Mouse (Mus musculus) cerebellum, adult 9-11 months (tissue): ENCODE results near the gene Ube2u.
"Not testable (repeated sequence)": the region's sequence is repeated elsewhere in the genome, so short reads cannot be mapped to it uniquely, and the experiment has no call there.

ENCODE experiments used
- DNase-seq: peaks from one replicate; pipeline ENCODE4 v3.0.0; 2022

Gene Ube2u

DNA sequence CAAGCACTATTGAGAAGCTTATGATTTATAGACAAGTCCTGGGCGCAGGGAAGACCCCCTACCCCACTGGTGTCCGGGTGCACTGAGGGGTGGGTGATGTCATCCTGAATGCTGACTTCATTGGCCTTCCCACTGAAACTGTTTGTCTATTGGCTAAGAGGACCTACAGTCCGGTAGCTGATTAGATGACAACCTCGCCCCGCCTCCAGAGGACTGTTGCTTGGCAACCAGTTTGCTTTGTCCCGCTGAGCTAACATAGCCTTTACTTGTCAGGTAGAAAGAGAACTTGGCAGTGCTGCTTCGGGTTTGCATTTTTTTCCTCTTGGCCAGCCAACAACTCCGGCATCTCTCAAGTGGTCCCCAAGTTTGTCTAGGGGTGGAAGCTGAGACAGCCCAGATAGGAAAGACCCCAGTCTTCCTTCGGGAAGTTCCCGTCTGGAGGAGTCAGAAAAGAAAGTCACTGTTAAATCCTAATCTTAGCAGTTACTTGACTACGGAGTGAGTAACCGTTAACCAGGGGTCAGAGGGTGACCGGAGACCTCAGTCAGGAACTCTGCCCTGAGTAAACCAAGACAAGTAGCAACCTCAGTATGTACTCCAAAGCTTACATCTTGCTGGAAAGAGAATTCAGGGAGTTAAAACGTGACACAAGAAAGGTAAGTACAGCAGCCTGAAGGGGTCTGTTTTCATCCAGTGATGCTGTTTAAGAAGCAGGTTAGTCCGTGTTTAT lies at the start of gene Ube2u:
Gene Ube2u (plus strand): TSS at position 258 of the 730 bp plus-strand sequence.
- DNase-seq, result no peak

DNA sequence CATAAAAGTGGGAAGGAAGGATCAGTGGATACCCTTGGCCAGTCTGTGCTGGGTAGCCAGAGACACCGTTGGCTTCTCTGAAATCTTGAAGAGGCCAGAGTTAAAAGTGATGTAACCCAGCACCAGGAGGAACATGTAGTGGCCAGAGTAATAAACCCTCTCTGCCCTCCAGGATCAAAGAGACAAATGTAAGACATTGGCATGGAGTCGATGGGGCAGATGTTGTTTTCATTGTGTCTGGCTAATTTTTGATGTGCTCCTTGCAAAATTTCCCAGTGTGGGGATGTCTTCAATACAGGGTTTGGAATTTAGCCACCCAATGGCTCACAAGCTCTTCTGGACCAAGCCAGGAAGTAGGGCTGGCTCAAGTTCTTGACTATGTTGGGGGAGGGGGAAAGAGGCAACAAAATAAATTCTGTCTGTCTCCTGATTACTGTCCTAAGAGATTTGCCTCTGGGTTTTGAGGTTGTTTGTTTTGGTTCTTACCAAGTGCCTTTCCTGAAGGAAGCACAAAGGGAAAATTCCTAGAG lies 49.2 kb upstream of the Ube2u start:
- no peak for DNase-seq

DNA sequence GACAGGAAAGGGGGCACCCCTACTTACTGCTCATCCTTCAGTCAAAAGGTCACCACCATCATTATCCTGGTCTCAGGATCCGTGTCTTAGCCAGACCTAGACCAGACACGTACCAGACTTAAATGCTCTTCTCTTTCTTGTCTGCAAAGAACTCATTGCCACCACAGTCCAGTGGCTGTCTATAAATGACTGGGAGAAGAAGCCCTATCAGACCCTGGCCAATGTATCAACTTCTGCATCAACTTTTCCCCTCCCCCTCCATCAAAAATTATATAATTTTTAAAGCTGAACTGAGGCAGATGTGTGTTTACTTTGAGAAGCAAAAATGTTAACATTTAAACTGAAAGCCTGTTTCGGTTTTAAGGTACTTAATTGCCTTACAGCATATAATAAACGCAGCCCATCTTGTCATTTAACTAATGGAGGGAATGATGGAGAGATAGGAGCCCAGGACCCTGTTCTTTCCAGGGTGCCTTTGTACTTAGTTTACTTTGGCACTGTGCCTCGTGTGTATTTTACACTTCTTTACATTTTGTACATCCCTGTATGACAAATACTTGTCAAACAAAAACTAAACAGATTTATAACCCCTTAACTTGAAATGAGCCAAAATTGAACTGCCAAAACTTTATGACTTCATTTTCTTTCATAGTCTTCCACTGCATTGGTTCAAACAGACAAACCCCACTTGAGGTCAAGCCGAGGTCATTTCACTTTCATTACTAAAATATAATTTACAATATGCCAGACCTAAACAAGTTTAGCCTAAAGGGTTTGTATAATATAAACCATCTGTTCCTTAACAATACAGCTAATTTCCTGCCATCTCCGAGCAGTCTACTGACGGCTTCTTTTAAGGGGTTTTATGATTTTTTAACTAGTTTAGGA lies 43.1 kb upstream of the Ube2u start:
- DNase-seq, result no peak

DNA sequence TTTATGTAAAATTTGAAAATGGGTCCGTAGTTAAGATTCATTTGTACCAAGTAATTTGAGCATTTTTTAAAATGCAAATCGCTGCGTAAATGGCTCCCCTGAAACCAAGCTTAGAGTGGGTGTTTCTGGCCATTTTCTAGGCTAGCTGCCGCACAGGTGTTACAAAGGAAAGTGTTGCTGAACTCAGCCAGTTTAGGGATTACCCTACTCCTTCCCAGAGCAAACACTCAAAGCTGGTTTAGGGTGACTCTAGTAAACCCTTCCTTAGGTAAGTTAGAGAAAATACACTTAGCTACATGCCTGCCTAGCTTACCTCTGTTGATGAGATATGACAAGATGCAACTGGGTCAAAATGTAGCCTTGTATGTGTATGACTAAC lies 42.5 kb upstream of the Ube2u start:
- no peak for DNase-seq

DNA sequence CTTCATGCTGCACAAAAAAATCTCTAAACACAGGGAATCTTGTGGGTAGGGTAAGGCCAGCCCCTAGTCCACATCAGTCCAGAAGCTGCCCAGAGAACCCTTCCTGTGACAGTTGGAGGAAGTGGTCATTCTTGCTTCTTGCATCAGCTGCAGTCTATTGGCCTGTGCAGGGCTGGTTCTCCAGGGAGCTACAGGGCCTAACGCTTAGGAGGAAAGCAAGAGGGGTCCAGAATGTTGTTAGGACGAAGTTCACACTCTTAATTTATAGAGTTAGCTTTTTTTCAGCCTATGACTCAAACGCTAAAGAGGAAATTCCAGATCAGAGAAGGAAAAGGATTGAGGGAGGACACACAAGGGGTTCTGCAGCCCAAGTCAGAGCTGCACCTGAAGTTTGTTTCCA lies 31.8 kb upstream of the Ube2u start:
- no peak for DNase-seq

DNA sequence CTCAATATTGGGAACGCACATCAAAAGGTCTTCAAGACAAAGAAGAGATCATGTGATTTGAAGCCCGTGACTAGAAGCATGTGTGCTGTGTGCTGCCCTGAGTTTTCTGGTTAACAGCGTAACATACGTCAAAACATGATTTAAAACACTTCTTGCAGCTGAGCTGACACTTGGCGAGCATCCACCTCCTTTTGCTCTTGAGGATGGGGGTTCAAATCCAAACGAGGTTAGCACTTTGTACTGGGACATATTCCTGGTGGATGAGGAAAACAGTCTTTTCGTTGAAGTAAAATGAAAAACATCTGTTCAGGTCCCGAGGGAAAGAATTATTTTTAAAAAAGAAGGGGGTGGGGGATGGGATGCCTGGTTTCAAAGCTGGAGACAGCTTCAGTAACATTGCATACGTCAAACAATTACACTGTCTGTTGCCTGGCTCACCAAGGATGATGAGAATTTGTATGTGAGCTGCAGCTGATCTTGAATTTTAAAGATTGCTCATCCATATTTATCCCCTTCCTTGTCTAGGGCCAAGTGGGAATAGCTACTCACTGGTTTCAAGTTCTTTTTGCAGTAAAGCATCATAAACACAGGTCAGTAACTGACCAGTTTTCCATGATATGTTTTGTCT lies 16.0 kb upstream of the Ube2u start:
- no peak for DNase-seq

DNA sequence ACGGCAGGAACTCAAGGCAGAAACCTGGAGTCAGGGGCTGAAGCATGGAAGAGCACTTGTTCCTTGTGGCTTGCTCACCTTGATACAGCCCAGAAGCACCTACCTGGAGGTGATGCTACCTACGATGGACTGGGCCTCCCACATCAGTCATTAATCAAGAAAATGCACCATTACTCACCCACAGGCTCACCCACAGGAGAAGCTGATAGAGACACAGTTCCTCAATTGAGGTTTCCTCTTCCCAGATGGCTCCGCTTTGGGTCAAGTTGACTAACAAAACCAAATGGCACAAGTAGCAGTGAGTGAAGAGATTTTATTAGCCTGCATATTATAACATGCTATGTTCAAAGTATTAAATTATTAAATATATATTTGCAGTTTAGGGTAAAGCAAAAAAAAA lies 9.8 kb downstream of the Ube2u start:
- DNase-seq, result no peak

DNA sequence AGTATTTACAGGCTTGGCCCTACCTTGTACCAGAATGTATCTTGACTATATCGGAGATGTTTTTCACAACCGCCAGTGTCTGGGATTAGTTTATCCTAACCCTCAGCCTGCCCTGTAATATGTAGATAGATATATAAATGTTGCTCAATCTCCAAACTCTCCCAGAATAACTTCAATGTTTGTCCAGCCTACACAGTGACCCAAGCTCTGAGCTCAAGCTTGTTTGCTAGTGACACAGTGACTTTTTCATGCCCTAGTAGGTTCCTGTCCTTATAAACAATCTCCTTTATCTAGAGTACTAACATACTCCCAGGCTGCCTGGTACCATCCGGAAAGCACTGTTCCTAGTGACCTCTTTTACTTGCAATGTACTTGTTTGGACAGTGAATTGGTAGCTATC lies 16.5 kb downstream of the Ube2u start:
- DNase-seq, result no peak

DNA sequence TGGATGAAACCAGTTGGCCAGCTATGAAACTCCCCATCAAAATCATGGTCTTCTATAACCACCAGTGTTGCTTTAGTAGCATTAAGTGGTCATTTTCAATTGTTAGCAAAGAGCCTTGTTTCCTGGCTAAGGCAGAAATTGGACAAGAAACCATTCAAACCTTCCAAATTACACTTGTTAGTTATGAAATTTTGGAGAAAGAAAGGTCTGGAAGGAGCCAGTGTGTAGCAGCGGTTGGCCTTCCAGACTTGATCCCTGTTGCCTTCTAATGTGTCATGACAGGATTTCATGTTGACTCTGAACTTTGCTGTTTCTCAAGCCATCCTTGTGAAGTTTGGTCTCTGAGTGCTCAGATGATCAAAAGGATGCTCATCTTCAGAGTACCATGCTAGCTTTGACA lies 17.9 kb downstream of the Ube2u start:
- no peak for DNase-seq

DNA sequence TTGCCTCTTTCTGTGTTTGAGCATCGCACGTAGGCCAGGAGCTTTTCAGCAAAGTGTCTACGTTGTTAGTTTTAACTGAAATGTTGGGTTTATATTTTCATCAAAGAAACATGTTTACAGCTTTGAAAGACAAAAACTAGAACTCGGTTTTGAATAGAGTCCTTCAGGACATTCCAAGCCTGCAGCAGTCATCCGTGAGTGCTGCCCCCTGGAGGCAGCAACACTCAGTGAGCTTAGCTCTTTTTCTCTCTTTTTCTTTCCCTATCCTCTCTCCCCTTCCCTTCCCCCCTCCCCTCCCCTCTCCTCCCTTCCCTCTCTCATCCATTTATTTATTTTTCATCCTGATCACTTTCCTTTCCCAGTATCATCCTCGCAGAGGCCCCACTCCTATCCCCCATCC lies 19.5 kb downstream of the Ube2u start:
- DNase-seq, result no peak

DNA sequence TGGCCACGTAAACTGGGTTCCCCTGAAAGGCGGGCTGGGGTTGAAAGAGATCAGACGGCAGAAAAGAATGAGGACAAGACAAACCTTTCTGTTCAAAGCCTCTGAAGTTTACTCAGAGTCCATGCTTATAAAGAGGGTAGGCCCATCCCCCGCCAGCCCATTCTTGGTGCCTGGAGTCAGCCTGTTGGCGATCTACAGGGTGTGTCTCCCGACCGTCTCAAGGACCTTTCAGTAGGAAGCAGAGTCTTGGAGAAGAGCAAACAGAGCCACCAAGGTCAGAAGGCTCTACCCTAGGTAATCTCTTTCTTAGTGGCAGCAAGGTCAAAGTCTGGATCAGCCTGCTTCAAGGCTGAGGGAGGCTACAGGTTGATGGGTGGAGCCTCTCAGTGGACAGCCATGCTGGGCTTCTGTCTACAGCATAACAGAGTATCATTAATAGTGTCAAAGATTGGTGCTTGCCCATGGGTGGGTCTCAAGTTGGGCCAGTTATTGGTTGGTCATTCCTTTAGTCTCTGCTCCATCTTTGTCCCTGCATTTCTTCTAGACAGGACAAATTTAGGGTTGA lies 20.5 kb downstream of the Ube2u start:
- not testable (repeated sequence) for DNase-seq

DNA sequence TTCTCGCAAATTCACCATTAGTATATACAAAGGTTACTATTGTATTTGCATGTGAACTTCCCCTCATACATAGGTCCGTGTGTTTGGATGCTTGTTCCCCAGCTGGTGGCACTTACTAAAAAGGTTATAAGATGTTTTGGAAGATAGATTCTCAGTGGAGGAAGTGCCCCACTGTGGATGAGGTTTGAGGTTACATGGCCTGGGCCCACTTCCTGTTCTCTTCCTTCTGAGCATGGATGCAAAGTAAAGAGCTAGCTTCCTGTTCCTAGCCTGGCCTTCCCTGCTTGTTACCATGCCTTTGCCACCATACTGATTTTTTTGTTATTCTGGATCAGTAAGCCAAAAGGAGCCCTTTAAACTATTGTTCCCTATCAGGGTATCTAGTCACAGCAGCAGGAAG lies 24.7 kb downstream of the Ube2u start:
- DNase-seq, result no peak

DNA sequence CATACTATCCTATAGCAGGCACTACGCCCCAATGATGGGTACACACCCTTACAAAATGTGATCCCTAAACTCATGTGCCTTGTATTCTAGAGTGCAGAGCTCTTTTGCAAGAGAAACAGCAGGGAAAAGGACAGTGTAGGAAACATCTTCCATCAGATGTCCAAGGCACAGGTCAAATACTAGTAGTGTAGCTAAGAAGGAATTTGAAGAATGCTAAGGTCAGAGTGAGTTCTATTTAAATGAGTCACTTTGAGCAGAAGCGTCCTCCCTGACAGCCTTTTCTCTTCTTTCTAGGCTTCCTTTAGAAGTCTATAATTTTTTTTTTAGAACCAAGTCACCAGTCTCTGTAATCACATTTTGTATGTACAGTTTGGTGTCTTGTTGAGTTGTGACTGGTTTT lies 39.0 kb downstream of the Ube2u start:
- DNase-seq, result no peak

DNA sequence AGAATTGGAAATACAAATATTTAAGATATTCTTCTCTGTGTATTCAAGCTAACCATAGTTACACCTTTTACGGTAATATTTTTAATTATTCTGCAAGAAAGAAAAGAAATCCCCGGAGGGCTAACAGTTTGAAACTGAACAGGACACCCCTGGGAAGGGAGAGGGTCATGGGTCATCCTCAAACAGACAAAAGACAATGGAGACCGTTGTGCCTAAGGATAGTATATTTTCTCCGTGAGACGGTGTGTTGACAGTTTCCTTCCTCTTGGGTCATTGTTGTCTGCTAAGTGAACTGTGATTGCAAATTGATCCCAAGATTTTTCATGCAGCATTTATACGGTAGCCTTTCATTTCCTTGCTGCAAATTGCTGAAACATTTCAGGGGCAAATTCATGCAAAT lies 43.9 kb downstream of the Ube2u start:
- no peak for DNase-seq

DNA sequence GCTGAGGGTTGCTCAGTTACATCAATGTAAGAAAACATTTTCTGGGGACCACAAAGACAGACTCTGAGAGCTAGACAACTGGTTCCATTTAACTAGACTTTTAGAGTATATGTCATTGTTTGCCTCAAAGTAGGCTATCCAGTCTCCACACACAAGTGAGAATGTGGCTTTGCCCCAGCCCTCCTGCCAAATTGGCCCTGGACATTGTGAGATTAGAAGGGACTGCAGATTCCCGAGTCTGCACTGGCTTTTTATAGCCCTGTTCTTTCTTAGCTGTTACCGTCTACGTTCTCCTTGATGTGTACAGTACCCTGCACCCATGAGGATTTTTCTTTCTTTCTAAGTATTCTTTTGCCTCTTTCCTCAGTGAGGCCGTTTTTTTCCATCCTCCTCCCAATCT lies 46.1 kb downstream of the Ube2u start:
- no peak for DNase-seq

DNA sequence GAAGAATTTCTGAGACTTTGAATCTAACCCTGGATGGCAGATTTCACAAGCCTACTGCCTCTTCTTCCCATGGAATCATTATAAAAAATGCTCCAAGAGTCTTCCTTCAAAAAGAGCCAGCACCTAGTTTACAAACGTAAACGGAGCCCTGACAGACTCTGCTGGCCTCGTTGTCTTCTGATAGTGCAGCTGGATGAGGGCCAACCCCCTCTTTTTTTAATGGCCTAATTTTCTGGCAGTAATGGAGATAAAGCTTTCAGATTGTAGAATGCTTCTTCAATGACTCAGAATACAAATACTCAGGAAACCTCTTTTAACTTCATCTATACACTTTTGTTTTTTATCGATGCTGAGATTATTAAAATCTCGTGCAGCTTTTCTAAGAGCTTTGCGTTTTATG lies 47.6 kb downstream of the Ube2u start:
- DNase-seq, result no peak

DNA sequence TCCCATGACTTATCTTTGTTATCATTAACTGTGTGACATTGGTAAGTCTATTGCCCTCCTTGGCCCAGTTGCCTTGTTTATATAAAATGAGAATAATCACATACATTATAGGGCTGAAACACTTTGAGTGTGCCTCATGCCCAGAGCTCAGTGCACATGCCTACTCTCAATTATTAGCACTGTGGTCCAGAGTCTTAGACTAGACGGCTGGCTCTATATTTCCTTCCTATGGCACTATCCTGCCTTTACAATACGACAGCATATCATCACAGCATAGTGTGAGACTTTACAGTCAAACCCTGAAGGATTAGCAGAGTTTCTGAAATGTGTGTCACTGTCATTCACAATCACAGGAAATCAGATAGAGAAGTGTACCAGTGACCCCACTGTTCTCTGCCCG lies 48.4 kb downstream of the Ube2u start:
- no peak for DNase-seq

DNA sequence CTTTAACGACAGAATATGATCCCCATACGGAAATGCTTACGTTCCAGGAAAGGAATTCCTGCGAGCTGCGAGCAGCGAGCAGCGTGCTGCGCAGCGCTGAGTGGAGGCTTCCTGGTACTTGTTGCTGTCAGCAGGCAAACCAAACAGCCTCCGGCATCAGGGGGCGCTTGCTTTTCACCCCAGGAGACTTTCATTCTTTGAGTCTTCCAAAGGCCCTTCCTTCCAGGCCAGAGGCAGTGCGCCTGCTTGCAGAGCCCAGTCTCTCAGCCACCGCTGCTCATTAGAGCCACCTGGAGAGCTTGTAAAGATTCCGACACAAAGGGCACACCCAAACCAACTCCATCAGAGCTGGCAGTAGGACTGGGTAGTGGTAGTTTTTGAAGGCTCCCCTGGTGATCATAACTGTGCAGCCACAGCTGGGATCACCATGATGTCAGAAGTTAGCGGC lies 48.9 kb downstream of the Ube2u start:
- DNase-seq, result no peak

DNA sequence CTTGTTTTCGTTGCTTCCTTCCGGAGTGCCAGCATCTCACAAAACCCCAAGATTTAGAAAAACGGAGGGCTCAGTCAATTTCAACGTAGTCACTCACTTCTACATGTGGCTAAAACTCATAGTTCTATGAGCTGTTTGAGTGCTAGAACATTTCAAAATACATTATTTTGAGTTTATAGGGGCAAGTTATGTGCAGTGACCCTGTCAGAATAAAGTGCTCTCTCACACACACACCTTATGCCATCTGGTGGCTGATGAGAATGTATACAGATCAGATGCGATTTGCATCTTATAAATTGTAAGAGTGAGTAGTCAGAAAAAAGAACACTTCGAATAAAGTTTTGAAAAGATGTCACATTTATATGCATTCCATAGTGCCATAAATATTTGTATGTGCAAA lies 55.0 kb downstream of the Ube2u start:
- DNase-seq, result no peak

DNA sequence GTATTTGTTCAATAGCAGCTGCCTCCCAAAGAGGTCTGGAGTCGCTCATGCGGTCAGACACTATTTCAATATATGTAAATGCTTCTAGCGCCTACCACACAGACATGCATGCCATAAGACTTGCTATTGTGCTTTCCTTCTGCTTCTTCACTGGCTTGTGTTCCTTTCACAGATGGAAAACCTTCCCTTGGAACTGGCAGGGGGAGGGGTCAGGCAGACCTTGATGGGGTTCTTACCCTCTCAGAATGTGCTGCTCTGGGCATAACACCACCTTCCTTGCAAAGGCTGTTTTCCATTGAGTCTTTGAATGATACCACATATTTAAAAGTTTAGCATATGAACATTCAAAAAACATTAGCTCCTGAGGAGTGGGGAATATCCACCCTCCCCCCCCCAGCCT lies 56.3 kb downstream of the Ube2u start:
- DNase-seq, result no peak

DNA sequence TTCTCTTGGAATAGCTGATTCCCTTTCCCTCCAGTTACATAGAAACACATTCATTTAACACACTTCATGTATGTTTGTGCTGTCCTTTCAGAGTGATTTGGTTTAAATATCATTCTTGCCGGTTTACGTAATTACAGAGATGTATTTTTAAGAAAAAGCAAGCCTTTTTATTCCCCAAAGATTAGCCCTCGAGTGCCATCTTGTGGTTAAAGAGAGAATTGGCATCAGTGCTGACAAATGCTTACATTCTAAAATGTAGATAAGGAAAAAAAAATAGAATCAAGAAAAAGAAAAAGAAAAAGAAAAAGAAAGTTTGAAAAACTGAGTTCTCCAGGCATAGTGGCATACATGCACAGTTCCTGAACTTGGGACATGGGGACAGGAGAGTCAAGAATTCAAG lies 59.2 kb downstream of the Ube2u start:
- DNase-seq, result peak; percentile 13

DNA sequence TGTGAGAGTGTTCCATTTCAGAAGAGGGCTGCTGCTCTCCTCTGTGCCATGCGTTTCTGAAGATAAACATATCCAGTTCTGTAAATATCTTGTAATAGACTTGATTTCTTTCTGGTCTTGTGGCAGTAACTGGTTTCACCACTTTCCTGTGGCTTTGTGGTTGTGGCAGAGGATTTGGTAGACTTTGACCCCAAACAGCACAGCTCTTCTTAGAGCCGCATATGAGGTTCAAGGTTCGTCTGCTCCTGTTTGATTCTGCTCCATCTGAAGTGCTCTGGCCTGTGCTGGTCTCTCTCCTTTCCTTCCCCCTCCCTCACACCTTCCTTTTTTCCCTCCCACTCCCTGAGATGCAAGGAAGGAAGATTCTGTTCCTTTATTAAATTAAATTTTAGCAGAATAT lies 60.8 kb downstream of the Ube2u start:
- no peak for DNase-seq

DNA sequence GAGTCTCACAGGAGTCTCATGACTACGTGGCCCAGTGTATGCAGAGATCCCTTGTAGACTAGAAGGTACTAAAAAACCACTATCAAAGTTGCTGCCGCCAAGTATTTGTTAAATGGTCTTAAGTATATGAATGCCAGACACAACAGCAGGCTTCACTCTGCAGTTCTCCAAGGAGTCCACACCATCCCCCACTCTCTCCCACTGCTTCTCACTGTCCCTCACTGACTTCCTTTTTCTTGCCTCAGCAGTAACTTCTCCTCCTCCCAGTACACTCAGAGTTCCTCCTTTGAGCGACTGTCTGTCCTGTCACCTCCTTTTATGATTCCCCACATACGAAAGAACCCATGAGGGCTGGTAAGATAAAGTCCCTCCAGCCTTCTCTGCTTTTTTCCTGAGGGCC lies 69.3 kb downstream of the Ube2u start:
- DNase-seq, result no peak
